Mouse (Mus musculus): ENCODE data around the gene Cyb561d2. TPM values are rescaled to one million over a fixed set of nuclear protein-coding genes. Genes with fewer than 3 reads are reported as not detected.

Cyb561d2 gene
- 33.1 and 42.8 TPM in 2 replicates for polyA plus RNA-seq (2012; rRNA removed)

DNA sequence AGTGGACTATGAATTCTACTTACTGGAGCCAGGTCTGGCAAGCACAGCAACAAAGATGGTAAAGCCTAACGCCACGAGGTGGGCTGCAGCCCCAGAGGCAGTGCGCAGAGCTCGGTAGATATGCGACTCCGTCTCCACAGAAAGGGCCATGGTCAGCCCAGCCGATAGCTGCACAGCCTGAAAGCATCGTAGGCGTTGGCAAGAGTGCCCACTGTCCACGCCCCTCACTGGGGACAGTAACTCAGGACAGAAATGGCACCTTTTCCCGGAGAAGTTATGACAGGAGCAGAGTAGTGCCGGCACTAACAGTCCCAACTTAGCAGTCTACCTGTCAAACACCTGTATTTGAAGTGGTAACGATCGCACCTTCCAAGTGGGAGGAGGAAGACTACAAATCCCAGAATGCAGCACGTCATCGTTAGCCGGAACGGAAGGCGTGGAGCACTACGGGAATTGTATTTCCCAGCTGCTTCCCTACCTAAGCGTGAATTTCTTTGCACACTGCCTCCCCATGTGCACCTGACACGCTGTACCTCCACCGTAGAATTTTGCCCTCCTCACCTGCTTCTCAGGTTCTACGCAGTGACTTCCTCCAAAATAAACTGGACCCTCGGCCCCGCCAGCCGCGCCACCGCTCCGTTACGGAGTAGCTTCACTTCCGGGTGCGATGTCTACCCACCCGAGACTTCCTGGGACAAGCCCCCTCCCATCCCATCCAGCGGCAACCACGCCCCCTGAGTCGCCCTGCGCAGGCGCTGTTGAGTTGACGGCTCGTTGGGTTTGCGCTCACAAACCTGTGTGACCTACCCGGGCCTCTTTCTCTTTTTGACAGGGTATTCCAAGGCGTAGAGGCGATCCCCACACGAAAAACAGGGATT, at the start of gene Cyb561d2, which contains the start of gene Nprl2:
Cyb561d2 (minus strand) TSS at position 720 of the 878 bp plus-strand sequence.
Nprl2 (plus strand) TSS at position 753 of the 878 bp plus-strand sequence.
- peaks cover 18% of the 10 kb centered on the region for H3K36me3 ChIP-seq (ENCODE audit: control insufficient read depth, insufficient read depth, low read length)
- WGBS, result under 1% methylated on average over 46 of the region's 46 CpGs
- TF ChIP-seq POLR2A (IDR thresholded peaks at IDR 0.05; ENCODE audit: low read depth, low read length) (peak; percentile 23; the same call in 1 of the 2 replicates), CTCF (IDR thresholded peaks at IDR 0.05; ENCODE audit: extremely low read depth, insufficient read depth, insufficient read length, insufficient replicate concordance) (no peak)
- peak within 1 kb of the TSS; percentile 80 for H3K4me3 ChIP-seq (ENCODE audit: extremely low read depth, insufficient read depth, insufficient read length)
- peaks cover 9% of the 10 kb centered on the region; the same call in 1 of the 2 replicates for H3K4me1 ChIP-seq (ENCODE audit: control insufficient read depth, insufficient read depth, insufficient read length)
- peak; percentile 83 to 93 for DNase-seq (ENCODE audit: low read depth in 1 of 2, low spot score in 2 of 2)
- no peaks in the 10 kb centered on the region for H3K27me3 ChIP-seq (ENCODE audit: control insufficient read depth, insufficient read depth, low read length)
- peak within 1 kb of the TSS; percentile 81 for H3K27ac ChIP-seq (ENCODE audit: insufficient read depth, low read length)

DNA sequence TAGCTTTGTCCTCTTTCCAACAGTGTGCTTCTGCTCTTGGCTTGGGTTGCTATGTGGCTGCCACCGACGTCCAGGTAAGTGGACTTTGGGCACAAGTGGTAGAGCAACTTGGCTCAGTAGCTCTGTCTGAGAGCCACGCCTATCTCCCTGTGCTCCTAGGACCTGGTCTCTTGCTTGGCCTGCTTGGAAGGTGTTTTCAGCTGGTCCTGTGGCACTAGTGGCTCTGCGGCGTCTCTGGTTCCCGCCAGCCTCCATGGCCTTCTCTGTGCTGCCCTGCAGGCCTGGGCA, 48.7 kb upstream of the Cyb561d2 start:
- Histone ChIP-seq H3K4me3 (ENCODE audit: extremely low read depth, insufficient read depth, insufficient read length) (no peak overlapping the region), H3K27ac (ENCODE audit: insufficient read depth, low read length) (no peak overlapping the region), H3K36me3 (ENCODE audit: control insufficient read depth, insufficient read depth, low read length) (peaks cover 27% of the 10 kb centered on the region), H3K27me3 (ENCODE audit: control insufficient read depth, insufficient read depth, low read length) (no peaks in the 10 kb centered on the region), H3K4me1 (ENCODE audit: control insufficient read depth, insufficient read depth, insufficient read length) (peaks cover 4% of the 10 kb centered on the region; the same call in 1 of the 2 replicates)
- TF ChIP-seq POLR2A (IDR thresholded peaks at IDR 0.05; ENCODE audit: low read depth, low read length) (no peak), CTCF (IDR thresholded peaks at IDR 0.05; ENCODE audit: extremely low read depth, insufficient read depth, insufficient read length, insufficient replicate concordance) (no peak)
- 93% methylated on average over 6 of the region's 6 CpGs for WGBS
- DNase-seq (ENCODE audit: low read depth in 1 of 2, low spot score in 2 of 2), result no peak

DNA sequence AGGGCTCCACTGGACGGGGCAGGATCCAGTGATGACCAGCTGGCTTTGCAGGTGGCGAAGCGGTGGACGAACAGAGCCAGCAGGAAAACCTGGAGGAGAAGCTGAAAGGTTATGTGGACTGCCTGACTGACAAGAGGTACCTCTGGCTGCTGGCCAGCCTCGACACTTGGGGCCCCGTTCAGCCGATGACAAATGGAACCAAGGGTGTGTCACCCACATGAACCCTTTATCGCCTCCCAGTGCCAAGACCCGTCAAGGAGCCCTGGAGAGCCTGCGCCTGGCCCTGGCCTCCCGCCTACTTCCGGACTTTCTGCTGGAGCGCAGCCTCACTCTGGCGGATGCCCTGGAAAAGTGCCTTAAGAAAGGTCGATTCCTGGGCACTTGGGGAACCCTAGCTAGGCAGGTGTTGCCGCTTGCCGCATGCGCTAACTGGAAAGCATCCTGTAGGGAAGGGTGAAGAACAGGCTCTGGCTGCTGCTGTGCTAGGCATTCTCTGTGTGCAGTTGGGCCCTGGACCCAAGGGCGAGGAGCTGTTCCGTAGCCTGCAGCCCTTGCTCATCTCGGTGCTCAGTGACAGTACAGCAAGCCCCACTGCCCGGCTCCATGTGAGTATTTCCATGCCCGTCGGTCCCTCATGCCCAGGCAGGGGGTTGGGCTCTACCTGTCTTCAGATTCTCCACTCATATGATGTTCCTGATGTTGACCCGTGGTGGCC, 48.2 kb upstream of the Cyb561d2 start:
- 89% methylated on average over 25 of the region's 25 CpGs for WGBS
- H3K27ac ChIP-seq (ENCODE audit: insufficient read depth, low read length), result peak overlapping the region; percentile 11; the same call in 1 of the 2 replicates
- peaks cover 4% of the 10 kb centered on the region; the same call in 1 of the 2 replicates for H3K4me1 ChIP-seq (ENCODE audit: control insufficient read depth, insufficient read depth, insufficient read length)
- no peak overlapping the region for H3K4me3 ChIP-seq (ENCODE audit: extremely low read depth, insufficient read depth, insufficient read length)
- peaks cover 27% of the 10 kb centered on the region for H3K36me3 ChIP-seq (ENCODE audit: control insufficient read depth, insufficient read depth, low read length)
- DNase-seq (ENCODE audit: low read depth in 1 of 2, low spot score in 2 of 2), result no peak
- no peaks in the 10 kb centered on the region for H3K27me3 ChIP-seq (ENCODE audit: control insufficient read depth, insufficient read depth, low read length)
- TF ChIP-seq POLR2A (IDR thresholded peaks at IDR 0.05; ENCODE audit: low read depth, low read length) (no peak), CTCF (IDR thresholded peaks at IDR 0.05; ENCODE audit: extremely low read depth, insufficient read depth, insufficient read length, insufficient replicate concordance) (no peak)

DNA sequence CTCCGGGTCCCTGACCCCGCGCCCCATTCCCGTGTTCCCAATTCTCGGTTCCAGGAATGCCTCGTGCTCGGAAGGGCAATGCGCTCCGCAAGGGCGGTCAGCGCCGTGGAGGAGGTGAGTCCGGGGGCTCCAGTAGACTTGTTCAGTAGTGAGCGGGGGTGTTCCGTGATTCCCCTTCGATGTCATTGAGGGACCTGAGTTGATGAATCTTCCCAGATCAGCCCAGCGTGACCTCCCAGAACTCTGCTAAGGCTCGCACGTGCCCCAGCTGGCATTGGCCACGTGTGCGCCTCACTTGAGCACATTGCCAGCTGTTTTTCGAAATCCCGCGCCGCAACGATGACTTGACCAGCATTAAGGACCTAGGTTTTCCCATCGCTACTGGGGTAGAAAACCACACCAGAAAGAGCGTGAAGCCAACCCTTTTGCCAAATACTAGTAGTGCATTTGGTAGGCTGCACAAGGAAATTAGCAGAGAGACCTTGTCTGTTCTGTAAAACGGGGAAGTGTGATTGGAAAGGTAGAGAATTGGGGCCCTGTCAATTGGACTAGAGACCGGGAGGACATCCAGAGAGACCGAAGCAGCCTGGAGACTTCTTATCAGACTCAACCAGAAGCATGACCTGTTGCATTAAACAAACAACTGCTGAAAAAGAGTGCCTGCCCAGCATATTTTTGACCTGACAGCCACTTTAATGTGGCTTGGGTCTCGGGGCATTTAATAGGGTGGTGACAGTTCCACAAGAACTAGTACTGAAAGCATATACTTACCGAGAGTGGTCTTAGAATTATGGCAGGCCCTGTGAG, 46.0 kb upstream of the Cyb561d2 start:
- Histone ChIP-seq H3K27ac (ENCODE audit: insufficient read depth, low read length) (peak overlapping the region; percentile 44; the same call in 1 of the 2 replicates), H3K4me3 (ENCODE audit: extremely low read depth, insufficient read depth, insufficient read length) (peak overlapping the region; percentile 85), H3K27me3 (ENCODE audit: control insufficient read depth, insufficient read depth, low read length) (no peaks in the 10 kb centered on the region), H3K36me3 (ENCODE audit: control insufficient read depth, insufficient read depth, low read length) (peaks cover 27% of the 10 kb centered on the region), H3K4me1 (ENCODE audit: control insufficient read depth, insufficient read depth, insufficient read length) (peaks cover 4% of the 10 kb centered on the region; the same call in 1 of the 2 replicates)
- DNase-seq (ENCODE audit: low read depth in 1 of 2, low spot score in 2 of 2), result no peak
- WGBS, result 2% methylated on average over 33 of the region's 33 CpGs
- TF ChIP-seq CTCF (IDR thresholded peaks at IDR 0.05; ENCODE audit: extremely low read depth, insufficient read depth, insufficient read length, insufficient replicate concordance) (no peak), POLR2A (IDR thresholded peaks at IDR 0.05; ENCODE audit: low read depth, low read length) (no peak)

DNA sequence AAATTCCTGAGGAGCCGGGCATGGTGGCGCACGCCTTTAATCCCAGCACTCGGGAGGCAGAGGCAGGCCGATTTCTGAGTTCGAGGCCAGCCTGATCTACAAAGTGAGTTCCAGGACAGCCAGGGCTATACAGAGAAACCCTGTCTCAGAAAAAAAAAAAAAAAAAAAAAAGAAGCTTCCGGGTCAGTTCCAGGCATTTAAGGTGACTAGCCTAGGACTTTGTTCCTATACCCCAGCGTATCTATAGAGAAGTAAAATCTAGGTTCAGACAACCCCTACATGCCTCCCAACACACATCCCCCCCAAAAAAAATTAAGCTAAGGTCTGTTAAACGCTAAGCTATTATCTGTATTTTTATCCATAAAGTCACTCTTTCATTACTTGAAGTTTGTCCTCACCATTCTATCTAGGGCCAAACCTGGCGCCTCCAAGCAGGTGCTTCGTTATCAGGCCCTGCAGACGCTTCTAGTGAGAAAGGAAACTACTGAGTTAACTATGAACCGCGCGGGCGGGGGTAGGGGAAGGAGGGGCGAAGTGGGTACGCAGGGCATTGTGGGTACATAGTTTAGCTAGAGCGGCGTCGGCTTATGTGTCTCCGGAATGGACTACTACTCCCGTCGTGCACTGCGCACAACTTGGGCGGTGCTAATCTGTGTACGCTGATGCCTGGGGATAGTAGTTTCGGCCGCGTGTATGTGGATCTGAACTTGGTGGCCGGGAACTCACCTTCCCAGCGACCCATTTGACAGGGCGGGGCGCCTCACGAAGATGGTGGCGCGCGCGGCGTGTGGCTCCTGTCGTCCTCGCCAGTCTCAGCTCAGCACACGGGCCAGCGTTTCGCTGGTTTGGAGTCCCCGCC, 45.2 kb upstream of the Cyb561d2 start, which contains the start of gene Ifrd2:
Ifrd2 (plus strand) TSS at position 669 of the 859 bp plus-strand sequence.
- Histone ChIP-seq H3K27ac (ENCODE audit: insufficient read depth, low read length) (peak within 1 kb of the TSS; percentile 44; the same call in 1 of the 2 replicates), H3K4me1 (ENCODE audit: control insufficient read depth, insufficient read depth, insufficient read length) (peaks cover 4% of the 10 kb centered on the region; the same call in 1 of the 2 replicates), H3K36me3 (ENCODE audit: control insufficient read depth, insufficient read depth, low read length) (peaks cover 22% of the 10 kb centered on the region), H3K27me3 (ENCODE audit: control insufficient read depth, insufficient read depth, low read length) (no peaks in the 10 kb centered on the region), H3K4me3 (ENCODE audit: extremely low read depth, insufficient read depth, insufficient read length) (peak within 1 kb of the TSS; percentile 85)
- WGBS, result 11% methylated on average over 46 of the region's 46 CpGs
- TF ChIP-seq CTCF (IDR thresholded peaks at IDR 0.05; ENCODE audit: extremely low read depth, insufficient read depth, insufficient read length, insufficient replicate concordance), result no peak
- TF ChIP-seq POLR2A (IDR thresholded peaks at IDR 0.05; ENCODE audit: low read depth, low read length), result peak; percentile 70
- peak; percentile 99 for DNase-seq (ENCODE audit: low read depth in 1 of 2, low spot score in 2 of 2)

Measured in spleen, adult 2 months (tissue).